Mouse (Mus musculus) embryo, embryonic 11 days (tissue): ENCODE measurements at regions not wholly inside any gene's neighbourhood (a gene's known extent, or its start where the extent isn't known, plus 50 kb on each side); places are given as distances from the start of the nearest gene placed in this dataset.
A peak's percentile ranks its signal among the peaks of the same experiment; 100 is the strongest.

Experiments
- DNase-seq: peaks from one replicate; pipeline ENCODE4 v3.0.0-alpha.2; 2015

GRCm38 (mm10) chr13:114523116-114523515, 64.4 kb upstream of the Fst start:
- peak; percentile 70 for DNase-seq

- peak; percentile 27 for DNase-seq
Measured at GRCm38 (mm10) chr13:114526856-114527255, 68.1 kb upstream of the Fst start.

DNA sequence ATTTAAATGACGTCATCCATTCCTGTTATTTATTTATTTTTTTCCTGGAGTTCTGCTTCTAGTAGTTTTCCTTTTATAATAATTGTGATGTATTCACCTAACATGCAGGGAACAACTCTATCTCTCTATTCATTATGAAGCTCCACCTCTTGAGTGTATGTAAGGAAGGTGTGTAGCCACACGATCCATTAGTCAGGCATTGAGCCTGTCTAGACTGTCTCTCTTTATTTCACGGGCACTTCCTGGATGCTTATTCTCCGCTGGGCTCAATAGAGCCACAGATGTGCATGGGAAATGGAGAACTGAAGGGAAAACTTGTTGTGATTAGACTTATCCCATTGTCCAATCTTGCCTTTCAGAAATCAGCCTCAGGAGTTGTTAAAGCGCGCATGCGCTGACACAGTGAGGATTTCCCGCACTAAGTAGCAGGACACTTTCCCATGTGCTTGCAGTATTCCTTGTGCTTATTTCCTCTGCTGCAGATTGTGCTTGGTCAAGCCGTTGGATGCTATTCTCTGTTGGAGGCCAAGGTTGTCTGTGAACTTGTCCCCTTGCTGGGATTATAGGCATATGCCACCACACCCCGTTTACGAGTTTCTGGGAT, 71.5 kb upstream of the Fst start:
- no peak for DNase-seq

DNA sequence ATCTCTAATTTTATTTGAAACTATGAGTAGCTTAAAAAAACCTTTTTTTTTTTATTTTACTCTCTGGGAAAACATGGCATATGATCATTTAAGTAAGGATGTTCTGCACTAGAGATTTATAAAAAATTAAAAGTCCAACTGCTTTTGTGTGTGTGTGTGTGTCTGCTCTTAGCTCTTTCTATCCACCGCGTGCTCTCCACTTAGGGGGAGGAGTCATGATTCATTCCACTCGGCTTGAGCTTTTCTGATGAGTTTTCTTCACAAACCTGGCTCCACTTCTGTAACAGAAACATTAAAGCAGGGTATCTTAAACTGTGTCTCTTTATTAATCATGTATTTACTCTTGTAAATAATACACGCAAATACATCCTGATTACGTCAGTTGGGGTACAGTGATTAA, 73.0 kb upstream of the Fst start:
- DNase-seq, result no peak

- no peak for DNase-seq
Measured at GRCm38 (mm10) chr13:114532393-114533097, 73.8 kb upstream of the Fst start.

- no peak for DNase-seq
Measured at GRCm38 (mm10) chr13:114534591-114534990, 75.8 kb upstream of the Fst start.

DNA sequence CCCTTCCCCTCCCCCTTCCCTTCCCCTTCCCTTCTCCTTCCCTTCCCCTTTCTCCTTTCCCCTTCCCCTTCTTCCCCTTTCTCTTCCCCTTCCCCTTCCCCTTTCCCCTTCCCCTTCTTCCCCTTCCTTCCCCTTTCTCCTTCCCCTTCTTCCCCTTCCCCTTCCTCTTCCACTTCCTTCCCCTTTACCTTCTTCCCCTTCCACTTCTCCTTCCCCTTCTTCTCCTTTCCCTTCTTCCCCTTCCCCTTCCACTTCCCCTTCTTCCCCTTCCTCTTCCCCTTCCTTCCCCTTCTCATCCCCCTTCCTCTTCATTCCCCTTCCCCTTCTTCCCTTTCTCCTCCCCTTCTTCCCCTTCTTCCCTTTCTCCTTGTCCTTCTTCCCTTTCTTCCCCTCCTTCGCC, 77.0 kb upstream of the Fst start:
- DNase-seq, result no peak

DNA sequence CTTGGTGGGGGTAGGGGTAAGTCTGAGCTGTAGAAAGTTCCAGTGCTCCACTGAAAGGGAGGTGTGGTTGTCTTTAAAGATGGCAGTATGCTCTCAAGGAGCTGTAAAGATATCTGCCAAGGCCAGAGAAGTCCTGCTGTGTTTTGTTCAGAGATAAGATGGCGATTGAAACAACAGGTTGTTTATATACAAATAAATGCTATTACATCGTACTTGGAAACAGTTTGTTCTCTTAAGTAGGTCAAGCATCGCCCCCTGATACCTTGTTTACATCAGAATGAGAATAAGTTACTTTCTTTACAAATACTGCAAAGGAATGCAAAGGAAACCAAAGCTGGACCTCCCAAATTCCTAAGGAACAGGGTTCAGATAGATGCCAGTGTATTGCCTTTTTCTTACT, 113.0 kb upstream of the Fst start:
- no peak for DNase-seq

- no peak for DNase-seq
Measured at GRCm38 (mm10) chr13:114584566-114584965, 125.8 kb upstream of the Fst start.

GRCm38 (mm10) chr13:114587621-114588020, 128.9 kb upstream of the Fst start:
- DNase-seq, result no peak

DNA sequence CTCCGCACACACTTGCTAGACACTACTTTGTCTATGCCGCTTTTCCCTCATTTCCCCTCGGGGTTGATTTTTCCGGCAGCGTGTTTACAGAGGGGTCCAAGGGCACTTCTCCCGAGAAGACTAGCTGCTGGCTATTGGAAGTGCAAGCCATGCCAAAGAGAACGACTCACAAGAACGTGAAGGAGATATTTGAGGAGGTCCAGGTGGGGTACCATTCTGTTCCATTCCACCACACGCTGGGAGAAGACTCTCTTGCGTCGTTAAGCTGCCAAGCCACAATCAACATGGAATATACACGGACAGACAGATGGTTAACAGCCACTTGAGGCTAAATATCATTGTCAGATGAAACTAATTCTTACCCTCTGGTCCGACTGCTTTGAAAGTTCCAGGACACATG, 144.6 kb upstream of the Fst start:
- DNase-seq, result no peak

DNA sequence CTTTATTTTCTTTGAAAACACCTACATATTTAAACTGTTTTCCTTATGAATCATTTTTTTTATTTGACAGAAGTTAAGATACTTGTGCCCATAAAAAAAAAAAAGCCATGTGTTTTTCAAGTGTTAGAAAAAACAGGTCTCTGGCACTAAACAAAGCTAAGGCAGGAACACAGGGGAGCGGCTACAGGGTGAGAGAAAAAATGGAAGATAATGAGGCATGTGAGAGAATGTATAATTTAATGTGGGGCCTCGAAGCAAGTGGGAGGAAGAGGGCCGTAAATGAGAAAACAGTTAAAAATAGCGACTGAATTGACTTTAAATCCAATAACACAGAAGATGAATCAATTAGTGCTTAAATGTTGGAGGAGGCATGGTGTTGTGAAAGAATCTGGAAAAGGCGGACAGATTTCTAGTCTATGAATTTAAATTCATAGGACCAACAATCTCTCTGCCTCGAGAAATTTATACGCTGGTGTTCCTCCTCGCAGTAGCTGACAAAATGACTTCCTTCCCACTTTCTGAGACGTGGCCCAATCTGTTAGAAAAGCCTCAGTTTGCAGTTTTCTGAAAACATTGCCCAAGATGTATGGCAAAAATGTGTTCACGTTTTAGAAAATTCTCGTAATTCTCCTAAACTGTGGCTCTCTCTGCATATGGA, 145.4 kb upstream of the Fst start:
- no peak for DNase-seq

GRCm38 (mm10) chr13:114613909-114614308, 155.2 kb upstream of the Fst start:
- DNase-seq, result no peak

DNA sequence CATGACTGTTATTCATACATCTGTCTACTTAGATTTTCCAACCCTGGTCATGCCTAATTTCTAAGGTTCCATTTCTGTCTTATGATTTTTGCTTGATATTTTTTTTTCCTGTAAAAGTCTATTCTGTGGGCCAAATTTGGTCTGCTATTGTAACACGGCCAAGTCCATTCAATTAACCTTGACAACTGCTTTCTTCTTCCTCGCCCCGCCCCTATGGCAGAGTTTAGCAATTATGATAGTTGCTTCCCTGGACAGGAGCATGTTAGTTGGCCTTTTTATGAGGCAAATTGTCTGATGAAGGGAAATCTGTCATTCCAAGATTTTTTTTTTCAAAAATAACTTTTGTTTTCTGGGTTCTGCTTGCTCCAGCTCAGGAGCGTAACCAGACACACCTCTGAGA, 160.7 kb upstream of the Fst start:
- DNase-seq, result no peak

GRCm38 (mm10) chr13:114636731-114637130, 178.0 kb upstream of the Fst start:
- DNase-seq, result no peak

DNA sequence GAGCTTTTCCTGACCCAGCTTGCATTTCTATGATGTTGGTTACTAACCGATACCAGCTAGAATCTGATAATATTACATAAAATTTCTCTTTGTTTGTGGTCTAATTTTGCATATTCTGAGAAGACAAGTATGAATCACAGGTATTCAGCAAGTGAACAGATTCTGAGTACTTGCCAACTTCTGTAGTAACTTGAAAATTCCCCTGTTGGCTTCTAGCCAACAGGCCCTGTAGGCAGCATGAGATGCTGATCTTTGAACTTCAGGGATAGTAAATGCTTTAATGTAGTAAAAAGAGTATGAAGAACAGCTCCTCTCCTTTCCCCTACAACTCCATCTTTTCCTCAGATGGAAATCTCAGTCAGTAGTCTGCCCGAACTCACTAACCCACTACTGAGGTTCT, 178.5 kb upstream of the Mocs2 start:
- DNase-seq, result no peak

- DNase-seq, result peak; percentile 29
Measured at GRCm38 (mm10) chr13:114641688-114642390, 176.2 kb upstream of the Mocs2 start.

GRCm38 (mm10) chr13:114642901-114643491, 175.0 kb upstream of the Mocs2 start:
- peak; percentile 8 for DNase-seq

- DNase-seq, result peak; percentile 27
Measured at GRCm38 (mm10) chr13:114643521-114643920, 174.5 kb upstream of the Mocs2 start.

GRCm38 (mm10) chr13:114654267-114654666, 163.8 kb upstream of the Mocs2 start:
- DNase-seq, result no peak

- no peak for DNase-seq
Measured at GRCm38 (mm10) chr13:114654953-114655586, 163.0 kb upstream of the Mocs2 start.

- DNase-seq, result no peak
Measured at GRCm38 (mm10) chr13:114672411-114672810, 145.6 kb upstream of the Mocs2 start.
